Mouse (Mus musculus) CH12.LX (cell line): ENCODE results near the gene Nfic.

Source experiments
- CTCF ChIP-seq, 2 experiments: IDR thresholded peaks in 1 of 2; conservative IDR thresholded peaks in 1 of 2; 2 replicates each; pipeline ENCODE4 v1.5.1; 2011 to 2012; ENCODE audit warnings: low read depth in 2 of 2, low read length in 2 of 2, improper control_type of control experiment in 1 of 2, inconsistent platforms in 1 of 2, mild to moderate bottlenecking in 1 of 2, moderate library complexity in 1 of 2
- ELF1 ChIP-seq: IDR thresholded peaks from 2 replicates; pipeline ENCODE4 v1.6.1; 2014; ENCODE audit warnings: low read depth, mild to moderate bottlenecking, inconsistent platforms, low read length, improper control_type of control experiment
- EP300 ChIP-seq: IDR thresholded peaks from 2 replicates; pipeline ENCODE4 v1.6.1; 2011; ENCODE audit warnings: low read length, improper control_type of control experiment
- HCFC1 ChIP-seq: IDR thresholded peaks from 2 replicates; pipeline ENCODE4 v1.6.1; 2012; ENCODE audit warnings: low read depth, mild to moderate bottlenecking, inconsistent platforms, low read length, improper control_type of control experiment
- KAT2A ChIP-seq: IDR thresholded peaks from 2 replicates; pipeline ENCODE4 v1.6.1; 2012; ENCODE audit warnings: low read length, improper control_type of control experiment, inconsistent platforms; ENCODE audit not compliant: insufficient replicate concordance
- MAFK ChIP-seq: IDR thresholded peaks from 2 replicates; pipeline ENCODE4 v1.6.1; 2011; ENCODE audit warnings: low read length, improper control_type of control experiment; ENCODE audit not compliant: insufficient replicate concordance
- MAX ChIP-seq: IDR thresholded peaks from 2 replicates; pipeline ENCODE4 v1.6.1; 2011; ENCODE audit warnings: low read length, improper control_type of control experiment
- MEF2A ChIP-seq: IDR thresholded peaks from 2 replicates; pipeline ENCODE4 v1.6.1; 2014; ENCODE audit warnings: low read depth, mild to moderate bottlenecking, inconsistent platforms, low read length, improper control_type of control experiment, borderline replicate concordance
- NELFE ChIP-seq: IDR thresholded peaks from 2 replicates; pipeline ENCODE4 v1.6.1; 2011; ENCODE audit warnings: low read depth, low read length, improper control_type of control experiment
- POLR2A ChIP-seq: IDR thresholded peaks from 2 replicates; pipeline ENCODE4 v1.6.1; 2011; ENCODE audit warnings: low read depth, mild to moderate bottlenecking, improper control_type of control experiment, low read length
- UBTF ChIP-seq: IDR thresholded peaks from 2 replicates; pipeline ENCODE4 v1.6.1; 2012; ENCODE audit warnings: low read depth, mild to moderate bottlenecking, inconsistent platforms, low read length, improper control_type of control experiment, moderate library complexity
- USF1 ChIP-seq: IDR thresholded peaks from 2 replicates; pipeline ENCODE4 v1.6.1; 2014; ENCODE audit warnings: low read depth, mild to moderate bottlenecking, inconsistent platforms, low read length, improper control_type of control experiment
- USF2 ChIP-seq: conservative IDR thresholded peaks from 2 replicates; pipeline ENCODE4 v1.6.1; 2011; ENCODE audit warnings: low read depth, low read length, improper control_type of control experiment

DNA sequence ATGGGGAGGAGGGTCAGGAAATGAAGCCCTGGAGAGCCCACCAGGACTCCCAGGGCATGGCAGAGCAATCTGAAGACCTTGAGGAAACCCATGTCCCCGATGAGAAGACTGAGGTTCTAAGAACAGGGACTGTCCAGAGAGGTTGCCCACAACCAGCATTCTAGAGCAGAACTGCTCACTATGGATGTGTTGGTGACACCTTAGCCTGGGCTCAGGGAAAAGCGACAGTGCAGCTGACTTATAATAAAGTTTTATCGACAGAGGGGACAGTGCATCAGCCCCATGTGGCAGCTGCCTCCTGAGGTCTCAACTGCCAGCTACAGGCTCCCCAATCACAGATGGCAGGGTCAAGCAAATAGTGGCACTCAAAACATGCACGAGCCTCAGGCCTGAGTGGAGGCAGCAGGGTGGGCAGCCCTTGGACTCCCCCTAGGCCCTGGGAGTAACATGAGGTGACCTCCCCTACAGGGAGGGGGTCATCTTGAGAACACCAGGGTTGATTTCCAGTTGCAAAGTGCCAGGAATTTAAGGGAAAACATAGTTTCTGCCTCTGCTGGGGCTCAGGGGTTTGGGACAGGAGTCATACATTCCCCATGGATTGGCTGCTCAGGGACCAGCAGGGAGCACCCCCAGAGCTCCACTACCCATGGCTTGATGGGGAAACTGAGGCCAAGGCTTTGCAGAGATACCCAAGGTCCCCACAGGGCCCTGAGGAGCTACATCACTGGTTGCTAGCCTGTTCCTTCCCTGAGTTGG lies 34.2 kb downstream of the Nfic start:
- TF ChIP-seq POLR2A (no peak), EP300 (no peak), MAX (no peak), KAT2A (no peak), MAFK (no peak), UBTF (no peak), CTCF (conservative IDR thresholded peaks at IDR 0.05 in 1 of 2, IDR thresholded peaks at IDR 0.05 in 1 of 2; ENCODE audit: low read depth in 2 of 2, low read length in 2 of 2) (no peak), USF2 (no peak), USF1 (no peak), NELFE (no peak), MEF2A (no peak), ELF1 (no peak), HCFC1 (no peak)
